Mouse (Mus musculus) heart, postnatal 0 days (tissue): ENCODE results near the gene Ttll13. TPM values are rescaled to one million over a fixed set of nuclear protein-coding genes. Genes with fewer than 3 reads are reported as not detected.

ENCODE experiments used
- ATAC-seq: fragments of 200-750 bp; cut with Nextera tagmentation; 2 replicates; pipeline ENCODE4 v1.8.0; 2017; ENCODE audit warnings: low read depth, moderate number of reproducible peaks, moderate library complexity; ENCODE audit not compliant: insufficient read depth
- DNase-seq: peaks from one replicate; pipeline ENCODE4 v3.0.0-alpha.2; 2016; ENCODE audit warnings: low spot score
- H3K27ac ChIP-seq: fragments of 300-500 bp; sonication (generic); 2 replicates; pipeline ENCODE4 v1.5.1; 2014; ENCODE audit warnings: low read depth, mild to moderate bottlenecking
- H3K27me3 ChIP-seq: fragments of 300-500 bp; sonication (generic); 2 replicates; pipeline ENCODE4 v1.6.1; 2014; ENCODE audit warnings: low read length, mixed read lengths; ENCODE audit not compliant: control insufficient read depth, insufficient read depth
- H3K36me3 ChIP-seq: fragments of 300-500 bp; sonication (generic); replicated peaks from 2 replicates; pipeline ENCODE4 v1.6.1; 2014; ENCODE audit warnings: low read length, mixed read lengths; ENCODE audit not compliant: control insufficient read depth, insufficient read depth
- H3K4me1 ChIP-seq: fragments of 300-500 bp; sonication (generic); 2 replicates; pipeline ENCODE4 v1.6.1; 2014; ENCODE audit warnings: antibody characterized with exemption; ENCODE audit not compliant: control insufficient read depth, insufficient read depth
- H3K4me2 ChIP-seq: fragments of 300-500 bp; sonication (generic); 2 replicates; pipeline ENCODE4 v1.6.1; 2014; ENCODE audit warnings: low read depth, mild to moderate bottlenecking, low read length, moderate library complexity
- H3K4me3 ChIP-seq: fragments of 300-500 bp; sonication (generic); 2 replicates; pipeline ENCODE4 v1.5.1; 2014; ENCODE audit warnings: low read depth, low read length
- H3K9ac ChIP-seq: fragments of 300-500 bp; sonication (generic); replicated peaks from 2 replicates; pipeline ENCODE4 v1.6.1; 2014; ENCODE audit warnings: low read depth, low read length, mixed read lengths
- H3K9me3 ChIP-seq: fragments of 300-500 bp; sonication (generic); replicated peaks from 2 replicates; pipeline ENCODE4 v1.6.1; 2016; ENCODE audit warnings: low read length; ENCODE audit not compliant: control insufficient read depth
- CTCF ChIP-seq: IDR thresholded peaks from 2 replicates; pipeline ENCODE4 v1.5.1; 2016; ENCODE audit warnings: antibody characterized with exemption, control low read depth, low read depth
- EP300 ChIP-seq: IDR thresholded peaks from 2 replicates; pipeline ENCODE4 v1.6.1; 2016; ENCODE audit warnings: antibody characterized with exemption, low read depth
- WGBS: fragments of 180-500 bp; shearing (Covaris S2); extraction: QIAGEN DNeasy Blood & Tissue Kit; methylation state at CpG from one replicate; pipeline ENCODE4 v1.1.7; 2014; 5-methylcytosine and 5-hydroxymethylcytosine counted together
- polyA plus RNA-seq: library from polyadenylated mRNA; unstranded; fragments of >200 nt; fragmentation: Nextera tagmentation; extraction: Ambion mirVana; gene quantifications from 2 replicates; pipeline ENCODE4 v1.2.1, GENCODE M21; 2015
- total RNA-seq: library from RNA; depleted of rRNA; stranded (reverse); fragments of >200 nt; gene quantifications from 2 replicates; pipeline ENCODE4 v1.2.3, GENCODE M21; 2014; ENCODE audit warnings: low replicate concordance

Gene Ttll13
- total and polyA plus RNA-seq, 2 experiments from 2014 or later: 0.98 TPM; not detected in 1

- no peak overlapping the region for H3K4me2 ChIP-seq
- TF ChIP-seq CTCF (no peak), EP300 (no peak)
- H3K4me3 ChIP-seq: no peak overlapping the region
- peaks cover 38% of the 10 kb centered on the region for H3K36me3 ChIP-seq
- no peaks in the 10 kb centered on the region for H3K9me3 ChIP-seq
- no peak overlapping the region for H3K9ac ChIP-seq
- WGBS: 88% methylated on average over 12 of the region's 12 CpGs
- no peak for ATAC-seq
- no peak for DNase-seq
- peaks cover 16% of the 10 kb centered on the region for H3K4me1 ChIP-seq
- peaks cover under 1% of the 10 kb centered on the region; the same call in 1 of the 2 replicates for H3K27me3 ChIP-seq
- no peak overlapping the region for H3K27ac ChIP-seq
These were observed 18.4 kb downstream of the Ttll13 start for GRCm38 (mm10) chr7:80264606-80265005.

- H3K27me3 ChIP-seq: no peaks in the 10 kb centered on the region
- peaks cover 41% of the 10 kb centered on the region for H3K36me3 ChIP-seq
- H3K4me3 ChIP-seq: no peak overlapping the region
- ATAC-seq (no peak), DNase-seq (no peak)
- WGBS: 55% methylated on average over 1 of the region's 1 CpGs
- no peak overlapping the region for H3K9ac ChIP-seq
- no peak overlapping the region for H3K4me2 ChIP-seq
- H3K4me1 ChIP-seq: peaks cover 23% of the 10 kb centered on the region
- H3K9me3 ChIP-seq: no peaks in the 10 kb centered on the region
- TF ChIP-seq CTCF (no peak), EP300 (no peak)
- no peak overlapping the region for H3K27ac ChIP-seq
These were observed 21.6 kb downstream of the Ttll13 start for GRCm38 (mm10) chr7:80267764-80268163.

GRCm38 (mm10) chr7:80268897-80269750 lies 22.9 kb downstream of the Ttll13 start, which contains the start of gene Vps33b:
Vps33b (plus strand) TSS chr7:80269649.
- peak within 1 kb of the TSS; percentile 73 for H3K4me3 ChIP-seq
- TF ChIP-seq EP300 (no peak), CTCF (no peak)
- DNase-seq (peak; percentile 91), ATAC-seq (peak; percentile 90)
- H3K4me2 ChIP-seq: peak within 1 kb of the TSS; percentile 83
- no peaks in the 10 kb centered on the region for H3K27me3 ChIP-seq
- H3K36me3 ChIP-seq: peaks cover 37% of the 10 kb centered on the region
- H3K4me1 ChIP-seq: peaks cover 23% of the 10 kb centered on the region
- WGBS: 4% methylated on average over 21 of the region's 21 CpGs
- H3K27ac ChIP-seq: peak within 1 kb of the TSS; percentile 85
- H3K9ac ChIP-seq: peak within 1 kb of the TSS; percentile 56
- H3K9me3 ChIP-seq: no peaks in the 10 kb centered on the region

- H3K4me1 ChIP-seq: peaks cover 23% of the 10 kb centered on the region
- WGBS: under 1% methylated on average over 23 of the region's 23 CpGs
- peak overlapping the region; percentile 56 for H3K9ac ChIP-seq
- ATAC-seq (peak; percentile 66), DNase-seq (peak; percentile 42)
- TF ChIP-seq CTCF (no peak), EP300 (no peak)
- peak overlapping the region; percentile 85 for H3K27ac ChIP-seq
- peaks cover 6% of the 10 kb centered on the region; the same call in 1 of the 2 replicates for H3K9me3 ChIP-seq
- H3K4me2 ChIP-seq: peak overlapping the region; percentile 83
- H3K4me3 ChIP-seq: peak overlapping the region; percentile 73
- peaks cover 37% of the 10 kb centered on the region for H3K36me3 ChIP-seq
- no peaks in the 10 kb centered on the region for H3K27me3 ChIP-seq
These were observed 23.6 kb downstream of the Ttll13 start for GRCm38 (mm10) chr7:80269751-80270255.

GRCm38 (mm10) chr7:80273456-80273855 lies 27.3 kb downstream of the Ttll13 start:
- Histone ChIP-seq H3K4me1 (peaks cover 21% of the 10 kb centered on the region), H3K27ac (no peak overlapping the region), H3K9ac (no peak overlapping the region), H3K4me2 (no peak overlapping the region), H3K4me3 (no peak overlapping the region), H3K27me3 (no peaks in the 10 kb centered on the region), H3K9me3 (peaks cover 11% of the 10 kb centered on the region; the same call in 1 of the 2 replicates), H3K36me3 (peaks cover 49% of the 10 kb centered on the region)
- WGBS: 79% methylated on average over 2 of the region's 2 CpGs
- no peak for DNase-seq
- ATAC-seq: no peak
- TF ChIP-seq EP300 (no peak), CTCF (no peak)
